ENCODE assay signal across 9 mouse cellular contexts in genomic region chr4:131826905-131827304, GRCm38 (mm10). TPM values are rescaled to one million over a fixed set of nuclear protein-coding genes. Genes with fewer than 3 reads are reported as not detected.
DNase-seq lines count a peak whose midpoint lies in the region; ATAC-seq and TF ChIP-seq lines count a peak whose summit lies in the region.
"Had no signal": no experiment of that assay in that cellular context is flagged by ENCODE, and none has a peak within 500 bp of the region (broad histone marks: within the 10 kb centered on the region; RNA-seq: fewer than 3 reads in every experiment).

No protein-coding gene starts in this region.

- peak; percentile 77 for ATAC-seq in lung, embryonic 14.5 days (ENCODE audit: insufficient read depth)
- peak; percentile 77 for ATAC-seq in embryonic facial prominence, embryonic 12.5 days (ENCODE audit: insufficient number of reproducible peaks, insufficient read depth, low FRiP score, low TSS enrichment)
- peak; percentile 53; the same call in 1 of the 2 replicates for ATAC-seq in kidney, postnatal 0 days (replicated peaks; ENCODE audit: low FRiP score, low read depth)
- no peak for ATAC-seq in erythroid progenitor cell, adult 5-6 weeks (replicated peaks; ENCODE audit: low FRiP score, poor library complexity, severe bottlenecking)

- H3K4me2 ChIP-seq in lung, embryonic 14.5 days: no peak overlapping the region
- H3K4me2 ChIP-seq in embryonic facial prominence, embryonic 12.5 days (replicated peaks): peak overlapping the region; percentile 32
- peak overlapping the region; percentile 27; the same call in 1 of the 2 replicates for H3K4me2 ChIP-seq in kidney, postnatal 0 days (ENCODE audit: low read length)

- 9% methylated on average over 6 of the region's 6 CpGs for WGBS in lung, embryonic 14.5 days
- 37% methylated on average over 6 of the region's 6 CpGs for WGBS in lung, adult 2 months
- 2% methylated on average over 6 of the region's 6 CpGs for WGBS in embryonic facial prominence, embryonic 12.5 days
- 37% methylated on average over 6 of the region's 6 CpGs for WGBS in kidney, postnatal 0 days

- no peaks in the 10 kb centered on the region; the same call in 1 of the 2 replicates for H3K4me1 ChIP-seq in lung, embryonic 14.5 days (ENCODE audit: insufficient read depth)
- no peaks in the 10 kb centered on the region for H3K4me1 ChIP-seq in lung, adult 2 months (ENCODE audit: control insufficient read depth, insufficient read depth, low read length)
- H3K4me1 ChIP-seq in embryonic facial prominence, embryonic 12.5 days: peaks cover 51% of the 10 kb centered on the region
- peaks cover 14% of the 10 kb centered on the region; the same call in 1 of the 2 replicates for H3K4me1 ChIP-seq in kidney, postnatal 0 days (replicated peaks; ENCODE audit: insufficient read depth, low read length)

- H3K9ac ChIP-seq in lung, embryonic 14.5 days: no peak overlapping the region
- no peak overlapping the region; the same call in 1 of the 2 replicates for H3K9ac ChIP-seq in embryonic facial prominence, embryonic 12.5 days
- no peak overlapping the region for H3K9ac ChIP-seq in kidney, postnatal 0 days (ENCODE audit: low read depth, low read length)

- DNase-seq in lung, embryonic 14.5 days: peak; percentile 73
- DNase-seq in lung, adult 2 months: no peak
- peak; percentile 84 for DNase-seq in kidney, postnatal 0 days (ENCODE audit: low spot score)
- peak; percentile 80 for DNase-seq in retina, postnatal 1 day
- DNase-seq in layer of hippocampus, adult 9-11 months: no peak
- no peak for DNase-seq in T-cell, adult 2 months (ENCODE audit: low spot score)
- DNase-seq: gastrocnemius, postnatal 36 days had no signal

- H3K27me3 ChIP-seq in lung, embryonic 14.5 days (ENCODE audit: insufficient read depth, low read length): no peaks in the 10 kb centered on the region
- no peaks in the 10 kb centered on the region for H3K27me3 ChIP-seq in embryonic facial prominence, embryonic 12.5 days
- no peaks in the 10 kb centered on the region for H3K27me3 ChIP-seq in kidney, postnatal 0 days (ENCODE audit: insufficient read depth, low read length)

- no peak for TF ChIP-seq CTCF in lung, embryonic 14.5 days (IDR thresholded peaks at IDR 0.05; ENCODE audit: low read depth)
- TF ChIP-seq CTCF in lung, adult 2 months (IDR thresholded peaks at IDR 0.05; ENCODE audit: insufficient read depth, low read length): no peak
- TF ChIP-seq CTCF in kidney, postnatal 0 days (IDR thresholded peaks at IDR 0.05; ENCODE audit: low read depth): no peak

- H3K4me3 ChIP-seq in lung, embryonic 14.5 days (ENCODE audit: low read depth, low read length): no peak overlapping the region
- H3K4me3 ChIP-seq in lung, adult 2 months (replicated peaks; ENCODE audit: extremely low read depth, low read depth, low read length): no peak overlapping the region
- no peak overlapping the region for H3K4me3 ChIP-seq in embryonic facial prominence, embryonic 12.5 days
- no peak overlapping the region for H3K4me3 ChIP-seq in kidney, postnatal 0 days (replicated peaks; ENCODE audit: low read depth, low read length)

- H3K27ac ChIP-seq in lung, embryonic 14.5 days (ENCODE audit: low read depth): peak overlapping the region; percentile 76
- peak overlapping the region; percentile 80 for H3K27ac ChIP-seq in embryonic facial prominence, embryonic 12.5 days
- no peak overlapping the region for H3K27ac ChIP-seq in kidney, postnatal 0 days

- no peaks in the 10 kb centered on the region for H3K9me3 ChIP-seq in lung, embryonic 14.5 days (ENCODE audit: low read depth, low read length)
- no peaks in the 10 kb centered on the region for H3K9me3 ChIP-seq in embryonic facial prominence, embryonic 12.5 days
- no peaks in the 10 kb centered on the region for H3K9me3 ChIP-seq in kidney, postnatal 0 days (replicated peaks; ENCODE audit: low read length)

- no peaks in the 10 kb centered on the region for H3K36me3 ChIP-seq in lung, embryonic 14.5 days (ENCODE audit: insufficient read depth)
- no peaks in the 10 kb centered on the region; the same call in 1 of the 2 replicates for H3K36me3 ChIP-seq in embryonic facial prominence, embryonic 12.5 days
- H3K36me3 ChIP-seq in kidney, postnatal 0 days (ENCODE audit: insufficient read depth, low read length): no peaks in the 10 kb centered on the region

- no peak for TF ChIP-seq POLR2A in lung, adult 2 months (IDR thresholded peaks at IDR 0.05; ENCODE audit: borderline replicate concordance, extremely low read depth, low read depth, low read length)

RNA-seq across cellular contexts. Expression of gene Ptpru, which starts 11.2 kb away (rescaled TPM):
- 11.9 and 12.4 TPM in 2 replicates for polyA plus RNA-seq in lung, embryonic 14.5 days (2014; fragmentation: Nextera tagmentation; extraction: Ambion mirVana)
- 32.4 and 44.6 TPM in 2 replicates for polyA plus RNA-seq in lung, adult 2 months (2012; rRNA removed)
- 38.1 and 39.2 TPM in 2 replicates for polyA plus RNA-seq in embryonic facial prominence, embryonic 12.5 days (2016; fragmentation: Nextera tagmentation; extraction: Ambion mirVana)
- polyA plus RNA-seq in kidney, postnatal 0 days (2015; fragmentation: Nextera tagmentation; extraction: Ambion mirVana): 27.5 and 31.8 TPM in 2 replicates
- total RNA-seq in erythroid progenitor cell, adult 5-6 weeks (2015; ENCODE audit: low replicate concordance): 11.2 TPM in 1 of 2 replicates, not detected in the other
- 0.38 TPM in 1 of 2 replicates, not detected in the other for total RNA-seq in erythroid progenitor cell, adult 5-6 weeks (2017; ENCODE audit: low replicate concordance)

RNA-seq across cellular contexts. Expression of gene Mecr, which starts 16.4 kb away (rescaled TPM):
- polyA plus RNA-seq in lung, embryonic 14.5 days (2014; fragmentation: Nextera tagmentation; extraction: Ambion mirVana): 42.6 and 46.5 TPM in 2 replicates
- 13.4 and 22.7 TPM in 2 replicates for polyA plus RNA-seq in lung, adult 2 months (2012; rRNA removed)
- 48.4 and 50.4 TPM in 2 replicates for polyA plus RNA-seq in embryonic facial prominence, embryonic 12.5 days (2016; fragmentation: Nextera tagmentation; extraction: Ambion mirVana)
- polyA plus RNA-seq in kidney, postnatal 0 days (2015; fragmentation: Nextera tagmentation; extraction: Ambion mirVana): 43.0 and 45.4 TPM in 2 replicates
- total RNA-seq in erythroid progenitor cell, adult 5-6 weeks (2015; ENCODE audit: low replicate concordance): 12.6 and 14.3 TPM in 2 replicates
- 0.90 and 9.2 TPM in 2 replicates for total RNA-seq in erythroid progenitor cell, adult 5-6 weeks (2017; ENCODE audit: low replicate concordance)

RNA-seq across cellular contexts. Expression of gene Srsf4, which starts 46.5 kb away (rescaled TPM):
- polyA plus RNA-seq in lung, embryonic 14.5 days (2014; fragmentation: Nextera tagmentation; extraction: Ambion mirVana): 122 and 131 TPM in 2 replicates
- polyA plus RNA-seq in lung, adult 2 months (2012; rRNA removed): 38.0 and 49.9 TPM in 2 replicates
- 141 and 143 TPM in 2 replicates for polyA plus RNA-seq in embryonic facial prominence, embryonic 12.5 days (2016; fragmentation: Nextera tagmentation; extraction: Ambion mirVana)
- polyA plus RNA-seq in kidney, postnatal 0 days (2015; fragmentation: Nextera tagmentation; extraction: Ambion mirVana): 76.1 and 81.0 TPM in 2 replicates
- total RNA-seq in erythroid progenitor cell, adult 5-6 weeks (2015; ENCODE audit: low replicate concordance): 85.9 and 87.9 TPM in 2 replicates
- total RNA-seq in erythroid progenitor cell, adult 5-6 weeks (2017; ENCODE audit: low replicate concordance): 145 and 167 TPM in 2 replicates

Comparison
In these comparisons a context has a peak if more than half of its experiments do, and no peak if none do; other contexts are left out.
1. DNase-seq: peak in lung, embryonic 14.5 days (single experiment), kidney, postnatal 0 days (single experiment) and retina, postnatal 1 day (single experiment); none in lung, adult 2 months (single experiment), layer of hippocampus, adult 9-11 months (single experiment) and T-cell, adult 2 months (single experiment).